Mouse (Mus musculus): ENCODE results near the gene Pcdh9. TPM values are rescaled to one million over a fixed set of nuclear protein-coding genes. Genes with fewer than 3 reads are reported as not detected.

Gene Pcdh9
- total RNA-seq, 1 experiment from 2014 or later = not detected

GRCm38 (mm10) chr14:93621211-93621610, 269.3 kb downstream of the Pcdh9 start:
- no peak for ATAC-seq (ENCODE audit: extremely low read depth, insufficient number of reproducible peaks, low FRiP score, poor library complexity, severe bottlenecking)

- no peak for ATAC-seq (ENCODE audit: extremely low read depth, insufficient number of reproducible peaks, low FRiP score, poor library complexity, severe bottlenecking)
These were observed 282.9 kb downstream of the Pcdh9 start for GRCm38 (mm10) chr14:93607546-93607945.

DNA sequence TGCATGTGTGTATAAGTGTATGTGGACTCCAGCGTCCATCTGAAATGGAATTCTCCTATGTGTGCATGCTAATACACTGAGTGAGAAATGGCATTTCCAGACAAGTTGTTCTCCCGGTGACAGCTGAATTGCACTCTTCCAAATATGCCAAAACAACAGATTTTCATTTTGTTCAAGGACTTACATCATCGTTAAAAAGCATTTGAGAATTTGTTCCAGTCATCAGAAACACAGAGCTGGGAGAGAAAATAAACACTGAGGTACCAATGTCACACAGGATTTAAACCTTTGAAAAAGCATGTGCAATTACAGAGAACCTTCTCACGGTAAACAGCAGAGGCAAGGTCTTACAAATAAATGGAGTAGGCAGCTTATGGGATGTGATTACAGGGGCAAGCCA, 290.5 kb downstream of the Pcdh9 start:
- ATAC-seq (ENCODE audit: extremely low read depth, insufficient number of reproducible peaks, low FRiP score, poor library complexity, severe bottlenecking) = no peak

GRCm38 (mm10) chr14:93585432-93586024, 305.0 kb downstream of the Pcdh9 start:
- ATAC-seq (ENCODE audit: extremely low read depth, insufficient number of reproducible peaks, low FRiP score, poor library complexity, severe bottlenecking) = no peak

GRCm38 (mm10) chr14:93564361-93564760, 326.1 kb downstream of the Pcdh9 start:
- no peak for ATAC-seq (ENCODE audit: extremely low read depth, insufficient number of reproducible peaks, low FRiP score, poor library complexity, severe bottlenecking)

GRCm38 (mm10) chr14:93561577-93561976, 328.9 kb downstream of the Pcdh9 start:
- no peak for ATAC-seq (ENCODE audit: extremely low read depth, insufficient number of reproducible peaks, low FRiP score, poor library complexity, severe bottlenecking)

- no peak for ATAC-seq (ENCODE audit: extremely low read depth, insufficient number of reproducible peaks, low FRiP score, poor library complexity, severe bottlenecking)
These were observed 336.7 kb downstream of the Pcdh9 start for GRCm38 (mm10) chr14:93553771-93554170.

DNA sequence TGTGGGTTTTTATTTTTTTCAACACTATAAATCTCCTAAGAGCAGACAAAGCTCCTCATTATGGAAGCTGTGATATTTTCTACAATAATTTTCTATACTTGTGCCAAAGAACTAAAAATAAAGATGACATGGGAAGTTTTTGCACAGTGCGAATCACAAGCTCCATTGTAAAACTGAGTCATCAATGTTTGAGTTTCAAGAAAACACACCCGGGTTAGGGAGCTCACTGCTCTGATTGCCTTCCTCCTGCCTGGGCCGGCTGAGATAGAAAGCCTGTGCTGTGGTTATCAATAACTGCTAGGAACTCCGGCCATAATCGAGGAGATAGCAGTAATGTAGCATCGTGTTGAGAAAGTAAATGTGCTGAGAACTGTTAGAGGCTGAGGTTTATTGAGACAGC, 344.9 kb downstream of the Pcdh9 start:
- no peak for ATAC-seq (ENCODE audit: extremely low read depth, insufficient number of reproducible peaks, low FRiP score, poor library complexity, severe bottlenecking)

- no peak for ATAC-seq (ENCODE audit: extremely low read depth, insufficient number of reproducible peaks, low FRiP score, poor library complexity, severe bottlenecking)
These were observed 346.4 kb downstream of the Pcdh9 start for GRCm38 (mm10) chr14:93543970-93544627.

DNA sequence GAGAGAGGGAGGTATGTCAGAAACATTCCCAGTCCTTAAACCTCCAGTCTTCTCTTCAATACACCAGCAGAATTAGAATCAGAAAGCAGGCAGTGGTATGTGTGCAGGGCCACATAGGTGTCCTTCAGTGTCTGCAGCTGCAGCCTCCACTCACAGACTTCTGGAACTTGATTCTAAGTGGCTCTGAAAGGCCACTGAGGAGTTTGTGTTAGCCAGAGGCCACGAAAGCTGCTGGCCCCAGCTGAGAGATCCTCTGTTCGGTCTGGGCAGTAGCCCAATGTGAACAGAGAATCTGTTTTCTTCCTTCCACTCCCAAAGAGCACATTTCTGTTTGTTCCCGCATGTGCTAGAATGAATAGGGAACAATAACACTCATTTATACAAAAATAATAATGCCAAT, 346.9 kb downstream of the Pcdh9 start:
- ATAC-seq (ENCODE audit: extremely low read depth, insufficient number of reproducible peaks, low FRiP score, poor library complexity, severe bottlenecking) = no peak

- no peak for ATAC-seq (ENCODE audit: extremely low read depth, insufficient number of reproducible peaks, low FRiP score, poor library complexity, severe bottlenecking)
These were observed 355.6 kb downstream of the Pcdh9 start for GRCm38 (mm10) chr14:93534928-93535327.

- no peak for ATAC-seq (ENCODE audit: extremely low read depth, insufficient number of reproducible peaks, low FRiP score, poor library complexity, severe bottlenecking)
These were observed 367.0 kb downstream of the Pcdh9 start for GRCm38 (mm10) chr14:93523430-93523829.

- no peak for ATAC-seq (ENCODE audit: extremely low read depth, insufficient number of reproducible peaks, low FRiP score, poor library complexity, severe bottlenecking)
These were observed 370.3 kb downstream of the Pcdh9 start for GRCm38 (mm10) chr14:93520166-93520565.

GRCm38 (mm10) chr14:93516679-93517078, 373.8 kb downstream of the Pcdh9 start:
- no peak for ATAC-seq (ENCODE audit: extremely low read depth, insufficient number of reproducible peaks, low FRiP score, poor library complexity, severe bottlenecking)

DNA sequence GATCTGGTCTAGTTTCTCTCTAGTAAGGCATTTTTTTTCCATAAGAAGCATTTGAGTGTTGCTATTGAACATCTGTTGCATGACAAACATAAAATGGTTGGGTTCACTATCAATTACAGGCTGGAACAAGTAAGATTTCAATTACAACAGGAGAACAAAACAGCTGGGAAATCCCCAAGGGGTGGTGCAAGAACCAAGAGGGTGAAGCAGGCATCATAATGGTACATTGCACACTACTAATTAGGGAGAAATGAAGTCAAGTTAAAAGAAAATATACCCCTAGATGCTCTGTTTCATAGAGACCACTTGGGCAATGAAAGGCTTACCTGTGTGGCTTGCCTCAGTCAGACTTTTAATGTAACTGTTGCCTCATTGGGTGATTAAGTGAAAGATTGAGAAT, 384.4 kb downstream of the Pcdh9 start:
- no peak for ATAC-seq (ENCODE audit: extremely low read depth, insufficient number of reproducible peaks, low FRiP score, poor library complexity, severe bottlenecking)

- no peak for ATAC-seq (ENCODE audit: extremely low read depth, insufficient number of reproducible peaks, low FRiP score, poor library complexity, severe bottlenecking)
These were observed 391.4 kb downstream of the Pcdh9 start for GRCm38 (mm10) chr14:93498813-93499690.

GRCm38 (mm10) chr14:93474991-93475390, 415.5 kb downstream of the Pcdh9 start:
- ATAC-seq (ENCODE audit: extremely low read depth, insufficient number of reproducible peaks, low FRiP score, poor library complexity, severe bottlenecking) = no peak

GRCm38 (mm10) chr14:93472494-93472893, 418.0 kb downstream of the Pcdh9 start:
- ATAC-seq (ENCODE audit: extremely low read depth, insufficient number of reproducible peaks, low FRiP score, poor library complexity, severe bottlenecking) = no peak

GRCm38 (mm10) chr14:93463360-93463892, 427.1 kb downstream of the Pcdh9 start:
- no peak for ATAC-seq (ENCODE audit: extremely low read depth, insufficient number of reproducible peaks, low FRiP score, poor library complexity, severe bottlenecking)
